Mouse (Mus musculus) spleen, adult 2 months (tissue): ENCODE results near the gene Cib1. TPM values are rescaled to one million over a fixed set of nuclear protein-coding genes. Genes with fewer than 3 reads are reported as not detected.

Experiments
- DNase-seq, 2 experiments: peaks; one replicate each; pipeline versions ENCODE4 v3.0.0 to v3.0.0-alpha.2; 2012 to 2021; ENCODE audit warnings: low spot score in 2 of 2, low read depth in 1 of 2
- H3K27ac ChIP-seq: fragments of 200-500 bp; 2 replicates; pipeline ENCODE4 v1.5.1; 2012; ENCODE audit warnings: low read length, inconsistent platforms; ENCODE audit not compliant: insufficient read depth
- H3K27me3 ChIP-seq: fragments of 200-500 bp; 2 replicates; pipeline ENCODE4 v1.6.1; 2012; ENCODE audit warnings: mild to moderate bottlenecking, moderate library complexity, low read length, inconsistent platforms; ENCODE audit not compliant: control insufficient read depth, insufficient read depth
- H3K36me3 ChIP-seq: fragments of 200-500 bp; 2 replicates; pipeline ENCODE4 v1.6.1; 2012; ENCODE audit warnings: mild to moderate bottlenecking, low read length, inconsistent platforms; ENCODE audit not compliant: control insufficient read depth, insufficient read depth
- H3K4me1 ChIP-seq: fragments of 200-500 bp; 2 replicates; pipeline ENCODE4 v1.6.1; 2011; ENCODE audit warnings: inconsistent platforms; ENCODE audit not compliant: control insufficient read depth, insufficient read depth, insufficient read length
- H3K4me3 ChIP-seq: fragments of 200-500 bp; 2 replicates; pipeline ENCODE4 v1.5.1; 2011; ENCODE audit warnings: mild to moderate bottlenecking, inconsistent platforms; ENCODE audit not compliant: insufficient read depth, insufficient read length; ENCODE audit errors: extremely low read depth
- CTCF ChIP-seq: fragments of 200-500 bp; IDR thresholded peaks from 2 replicates; pipeline ENCODE4 v1.5.1; 2011; ENCODE audit warnings: mild to moderate bottlenecking, inconsistent platforms; ENCODE audit not compliant: insufficient read depth, insufficient read length, insufficient replicate concordance; ENCODE audit errors: extremely low read depth
- POLR2A ChIP-seq: fragments of 200-500 bp; IDR thresholded peaks from 2 replicates; pipeline ENCODE4 v1.6.1; 2011; ENCODE audit warnings: low read depth, low read length, inconsistent platforms
- WGBS: fragments of 180-500 bp; shearing (Covaris S2); methylation state at CpG from one replicate; pipeline ENCODE4 v1.1.7; 2018; 5-methylcytosine and 5-hydroxymethylcytosine counted together
- polyA plus RNA-seq: library from polyadenylated mRNA; depleted of rRNA; stranded (reverse); fragments of >200 nt; gene quantifications from 2 replicates; pipeline ENCODE4 v1.2.3, GENCODE M21; 2012

Gene Cib1
- polyA plus RNA-seq, 1 experiment: 117 TPM

DNA sequence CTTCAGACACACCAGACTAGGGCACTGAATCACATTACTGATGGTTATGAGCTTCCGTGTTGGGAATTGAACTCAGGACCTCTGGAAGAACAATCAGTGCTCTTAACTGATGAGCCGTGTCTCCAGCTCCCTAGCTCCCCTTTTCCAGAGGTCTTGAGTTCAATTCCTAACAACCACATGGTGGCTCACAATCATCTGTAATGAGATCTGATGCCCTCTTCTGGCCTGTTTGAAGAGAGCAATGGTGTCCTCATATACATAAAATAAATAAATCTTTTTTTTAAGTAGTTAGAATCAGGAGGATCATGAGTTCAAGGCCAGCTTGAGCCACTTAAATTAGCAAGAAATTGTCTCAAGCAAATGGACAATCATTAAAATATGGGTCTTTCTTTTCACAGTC lies 23.4 kb upstream of the Cib1 start:
- no peak overlapping the region for H3K27ac ChIP-seq
- H3K4me3 ChIP-seq: no peak overlapping the region
- no peaks in the 10 kb centered on the region for H3K36me3 ChIP-seq
- H3K27me3 ChIP-seq: no peaks in the 10 kb centered on the region
- DNase-seq: no peak
- H3K4me1 ChIP-seq: no peaks in the 10 kb centered on the region
- TF ChIP-seq POLR2A (no peak), CTCF (no peak)
- WGBS: 66% methylated on average over 2 of the region's 2 CpGs

- Histone ChIP-seq H3K4me1 (no peaks in the 10 kb centered on the region), H3K4me3 (no peak overlapping the region), H3K36me3 (no peaks in the 10 kb centered on the region), H3K27me3 (no peaks in the 10 kb centered on the region), H3K27ac (no peak overlapping the region)
- no peak for DNase-seq
- TF ChIP-seq CTCF (no peak), POLR2A (no peak)
- WGBS: 92% methylated on average over 11 of the region's 11 CpGs
Measured at GRCm38 (mm10) chr7:80252886-80253285, 20.3 kb upstream of the Cib1 start.

GRCm38 (mm10) chr7:80252437-80252836 lies 19.8 kb upstream of the Cib1 start:
- Histone ChIP-seq H3K36me3 (no peaks in the 10 kb centered on the region), H3K27ac (no peak overlapping the region), H3K27me3 (no peaks in the 10 kb centered on the region), H3K4me1 (no peaks in the 10 kb centered on the region), H3K4me3 (no peak overlapping the region)
- 84% methylated on average over 7 of the region's 7 CpGs for WGBS
- TF ChIP-seq CTCF: no peak
- TF ChIP-seq POLR2A: no peak
- DNase-seq: no peak

DNA sequence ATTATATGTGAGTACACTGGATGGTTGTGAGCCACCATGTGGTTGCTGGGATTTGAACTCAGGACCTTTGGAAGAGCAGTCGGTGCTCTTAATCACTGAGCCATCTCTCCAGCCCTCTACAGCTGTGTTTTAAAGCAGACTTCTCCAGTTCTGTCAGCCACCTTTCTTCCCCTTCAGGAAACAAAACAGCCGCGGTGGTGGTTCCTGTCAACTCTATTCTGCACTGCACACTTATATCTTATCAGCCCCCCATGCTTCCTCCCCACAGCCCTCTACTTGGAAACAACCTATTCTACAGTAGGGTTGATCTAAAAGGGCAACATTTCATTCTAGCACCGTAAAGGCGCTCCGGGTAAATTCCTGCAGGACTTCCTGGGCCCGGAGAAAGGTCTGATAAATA lies 14.2 kb upstream of the Cib1 start:
- H3K27me3 ChIP-seq: no peaks in the 10 kb centered on the region
- no peak for TF ChIP-seq POLR2A
- no peak for TF ChIP-seq CTCF
- DNase-seq: no peak
- H3K36me3 ChIP-seq: no peaks in the 10 kb centered on the region
- H3K4me3 ChIP-seq: no peak overlapping the region
- WGBS: 17% methylated on average over 7 of the region's 7 CpGs
- H3K4me1 ChIP-seq: no peaks in the 10 kb centered on the region
- no peak overlapping the region for H3K27ac ChIP-seq

DNA sequence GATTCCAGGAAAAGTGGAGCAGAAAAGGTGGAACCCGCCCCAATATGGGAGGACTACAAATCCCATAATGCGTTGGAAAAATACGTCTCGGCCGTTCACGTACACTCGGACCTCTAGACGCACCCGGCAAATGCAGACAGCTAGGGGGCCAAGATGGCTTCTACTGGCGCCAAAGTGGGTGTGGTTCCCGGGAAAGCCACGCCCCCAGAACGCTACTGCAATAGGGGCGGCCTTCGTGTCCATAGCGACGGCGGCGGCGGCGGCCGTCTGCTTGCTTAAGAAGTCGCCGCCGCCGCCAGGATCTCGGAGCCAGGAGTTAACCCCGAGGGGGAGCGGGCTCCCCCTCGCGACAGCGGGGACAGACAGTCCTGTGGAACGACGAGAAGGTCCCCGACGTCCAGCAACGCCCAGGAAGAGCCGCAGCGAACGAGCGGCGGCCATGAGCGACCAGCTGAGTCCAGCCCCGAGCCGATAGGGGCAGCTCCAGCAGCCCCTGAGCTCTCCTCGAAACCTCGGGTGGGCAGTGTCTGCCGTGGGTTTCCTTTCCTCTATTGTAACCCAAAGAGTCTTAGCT lies 13.6 kb upstream of the Cib1 start, which contains the start of gene Ttll13:
Gene Ttll13, plus strand, starts transcription at position 229 of the 574 bp plus-strand sequence.
- under 1% methylated on average over 48 of the region's 48 CpGs for WGBS
- Histone ChIP-seq H3K4me1 (no peaks in the 10 kb centered on the region), H3K4me3 (peak within 1 kb of the TSS; percentile 63), H3K27ac (peak within 1 kb of the TSS; percentile 49), H3K36me3 (no peaks in the 10 kb centered on the region), H3K27me3 (no peaks in the 10 kb centered on the region)
- no peak for TF ChIP-seq POLR2A
- 0 out of 2 replicates have a peak, but pooled peaks have one; percentile 15 for TF ChIP-seq CTCF
- peak; percentile 92 to 97 for DNase-seq

GRCm38 (mm10) chr7:80244851-80245250 lies 12.2 kb upstream of the Cib1 start:
- H3K27ac ChIP-seq: no peak overlapping the region
- TF ChIP-seq POLR2A (no peak), CTCF (no peak)
- no peaks in the 10 kb centered on the region for H3K27me3 ChIP-seq
- H3K4me1 ChIP-seq: no peaks in the 10 kb centered on the region
- peaks cover 2% of the 10 kb centered on the region; the same call in 1 of the 2 replicates for H3K36me3 ChIP-seq
- no peak for DNase-seq
- WGBS: 100% methylated on average over 4 of the region's 4 CpGs
- H3K4me3 ChIP-seq: no peak overlapping the region

- Histone ChIP-seq H3K27ac (no peak overlapping the region), H3K4me1 (no peaks in the 10 kb centered on the region), H3K36me3 (peaks cover 19% of the 10 kb centered on the region), H3K4me3 (no peak overlapping the region), H3K27me3 (no peaks in the 10 kb centered on the region)
- DNase-seq: no peak
- WGBS: 88% methylated on average over 4 of the region's 4 CpGs
- no peak for TF ChIP-seq POLR2A
- no peak for TF ChIP-seq CTCF
Measured at GRCm38 (mm10) chr7:80241661-80242060, 9.0 kb upstream of the Cib1 start.
